Mouse (Mus musculus): ENCODE measurements around the gene Krtap3-2. TPM values are rescaled to one million over a fixed set of nuclear protein-coding genes. Genes with fewer than 3 reads are reported as not detected.

Gene Krtap3-2
- total and polyA plus RNA-seq, 2 experiments: not detected

GRCm38 (mm10) chr11:99562580-99562979, 5.9 kb upstream of the Krtap3-2 start:
- H3K27me3 ChIP-seq (ENCODE audit: control insufficient read depth, insufficient read depth, low read length): peaks cover 6% of the 10 kb centered on the region; the same call in 1 of the 2 replicates
- H3K27ac ChIP-seq (replicated peaks; ENCODE audit: insufficient read depth, low read depth, low read length): no peak overlapping the region
- 80% methylated on average over 6 of the region's 6 CpGs for WGBS
- no peak overlapping the region for H3K9ac ChIP-seq (ENCODE audit: low read depth, low read length)
- DNase-seq (ENCODE audit: extremely low read depth, low read depth, low spot score): no peak
- H3K4me1 ChIP-seq (ENCODE audit: control insufficient read depth, insufficient read depth, low read length): no peaks in the 10 kb centered on the region
- H3K4me3 ChIP-seq (ENCODE audit: insufficient read depth, low read depth, low read length): no peak overlapping the region
- H3K79me2 ChIP-seq (ENCODE audit: control insufficient read depth, insufficient read depth, low read length): no peaks in the 10 kb centered on the region
- H3K36me3 ChIP-seq (ENCODE audit: control insufficient read depth, insufficient read depth, low read length): no peaks in the 10 kb centered on the region
- TF ChIP-seq POLR2A (IDR thresholded peaks at IDR 0.05; ENCODE audit: extremely low read depth, insufficient read depth, low read length) (no peak), CTCF (IDR thresholded peaks at IDR 0.05; ENCODE audit: low read depth, low read length) (no peak)

GRCm38 (mm10) chr11:99559366-99559765, 2.7 kb upstream of the Krtap3-2 start, which contains the start of gene Gm11939:
Gene Gm11939 (minus strand): TSS chr11:99559466.
- WGBS: 83% methylated on average over 9 of the region's 9 CpGs
- TF ChIP-seq POLR2A (IDR thresholded peaks at IDR 0.05; ENCODE audit: extremely low read depth, insufficient read depth, low read length) (no peak), CTCF (IDR thresholded peaks at IDR 0.05; ENCODE audit: low read depth, low read length) (no peak)
- no peak within 1 kb of the TSS for H3K9ac ChIP-seq (ENCODE audit: low read depth, low read length)
- DNase-seq (ENCODE audit: extremely low read depth, low read depth, low spot score): no peak
- H3K4me3 ChIP-seq (ENCODE audit: insufficient read depth, low read depth, low read length): no peak within 1 kb of the TSS
- H3K27me3 ChIP-seq (ENCODE audit: control insufficient read depth, insufficient read depth, low read length): peaks cover 2% of the 10 kb centered on the region; the same call in 1 of the 2 replicates
- no peaks in the 10 kb centered on the region for H3K36me3 ChIP-seq (ENCODE audit: control insufficient read depth, insufficient read depth, low read length)
- no peak within 1 kb of the TSS for H3K27ac ChIP-seq (replicated peaks; ENCODE audit: insufficient read depth, low read depth, low read length)
- H3K79me2 ChIP-seq (ENCODE audit: control insufficient read depth, insufficient read depth, low read length): no peaks in the 10 kb centered on the region
- H3K4me1 ChIP-seq (ENCODE audit: control insufficient read depth, insufficient read depth, low read length): no peaks in the 10 kb centered on the region

DNA sequence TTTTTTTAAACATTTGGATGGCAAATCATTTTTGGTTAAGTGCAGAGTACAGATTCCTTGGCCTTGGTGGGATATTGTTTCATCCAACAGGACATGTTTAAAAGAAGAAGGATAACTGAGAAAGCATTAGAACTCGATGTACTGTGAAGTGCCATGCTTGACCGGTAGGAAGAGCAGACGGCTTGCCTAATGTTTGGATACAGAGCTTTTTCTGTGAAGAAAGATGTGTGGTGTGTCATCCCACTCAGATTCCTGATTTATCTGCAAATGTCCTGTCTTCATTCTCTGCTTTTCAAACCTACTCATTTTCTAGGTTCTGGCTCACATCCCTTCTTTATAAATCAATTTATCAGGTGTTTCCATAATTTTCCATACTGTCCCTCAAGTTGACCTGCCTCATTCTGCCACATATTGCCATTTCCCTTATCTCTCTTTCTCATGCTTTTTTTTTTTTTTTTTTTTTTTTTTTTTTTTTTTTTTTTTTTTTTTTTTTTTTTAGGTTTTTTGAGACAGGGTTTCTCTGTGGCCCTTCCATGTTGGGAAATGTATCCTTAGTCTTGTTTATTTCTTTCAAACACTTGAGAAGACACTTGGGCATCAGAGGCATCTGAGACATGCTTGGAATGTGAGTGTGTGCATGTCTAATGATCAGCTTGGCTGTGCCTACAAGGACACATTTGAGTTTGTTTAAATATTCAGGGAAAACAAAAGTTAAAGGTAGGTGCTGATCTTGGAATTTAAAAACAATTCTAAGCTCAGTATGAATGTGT, 1.5 kb upstream of the Krtap3-2 start:
- DNase-seq (ENCODE audit: extremely low read depth, low read depth, low spot score): no peak
- no peaks in the 10 kb centered on the region for H3K4me1 ChIP-seq (ENCODE audit: control insufficient read depth, insufficient read depth, low read length)
- no peak overlapping the region for H3K9ac ChIP-seq (ENCODE audit: low read depth, low read length)
- peaks cover 2% of the 10 kb centered on the region; the same call in 1 of the 2 replicates for H3K27me3 ChIP-seq (ENCODE audit: control insufficient read depth, insufficient read depth, low read length)
- H3K36me3 ChIP-seq (ENCODE audit: control insufficient read depth, insufficient read depth, low read length): no peaks in the 10 kb centered on the region
- H3K79me2 ChIP-seq (ENCODE audit: control insufficient read depth, insufficient read depth, low read length): no peaks in the 10 kb centered on the region
- H3K27ac ChIP-seq (replicated peaks; ENCODE audit: insufficient read depth, low read depth, low read length): no peak overlapping the region
- H3K4me3 ChIP-seq (ENCODE audit: insufficient read depth, low read depth, low read length): no peak overlapping the region
- no peak for TF ChIP-seq POLR2A (IDR thresholded peaks at IDR 0.05; ENCODE audit: extremely low read depth, insufficient read depth, low read length)
- TF ChIP-seq CTCF (IDR thresholded peaks at IDR 0.05; ENCODE audit: low read depth, low read length): no peak
- WGBS: 77% methylated on average over 3 of the region's 3 CpGs

GRCm38 (mm10) chr11:99556195-99556594, 458 bp downstream of the Krtap3-2 start:
- Histone ChIP-seq H3K79me2 (ENCODE audit: control insufficient read depth, insufficient read depth, low read length) (no peaks in the 10 kb centered on the region), H3K27me3 (ENCODE audit: control insufficient read depth, insufficient read depth, low read length) (no peaks in the 10 kb centered on the region), H3K9ac (ENCODE audit: low read depth, low read length) (no peak overlapping the region), H3K4me3 (ENCODE audit: insufficient read depth, low read depth, low read length) (no peak overlapping the region), H3K27ac (replicated peaks; ENCODE audit: insufficient read depth, low read depth, low read length) (no peak overlapping the region), H3K4me1 (ENCODE audit: control insufficient read depth, insufficient read depth, low read length) (no peaks in the 10 kb centered on the region), H3K36me3 (ENCODE audit: control insufficient read depth, insufficient read depth, low read length) (no peaks in the 10 kb centered on the region)
- TF ChIP-seq POLR2A (IDR thresholded peaks at IDR 0.05; ENCODE audit: extremely low read depth, insufficient read depth, low read length) (no peak), CTCF (IDR thresholded peaks at IDR 0.05; ENCODE audit: low read depth, low read length) (no peak)
- DNase-seq (ENCODE audit: extremely low read depth, low read depth, low spot score): no peak
- 89% methylated on average over 2 of the region's 2 CpGs for WGBS

DNA sequence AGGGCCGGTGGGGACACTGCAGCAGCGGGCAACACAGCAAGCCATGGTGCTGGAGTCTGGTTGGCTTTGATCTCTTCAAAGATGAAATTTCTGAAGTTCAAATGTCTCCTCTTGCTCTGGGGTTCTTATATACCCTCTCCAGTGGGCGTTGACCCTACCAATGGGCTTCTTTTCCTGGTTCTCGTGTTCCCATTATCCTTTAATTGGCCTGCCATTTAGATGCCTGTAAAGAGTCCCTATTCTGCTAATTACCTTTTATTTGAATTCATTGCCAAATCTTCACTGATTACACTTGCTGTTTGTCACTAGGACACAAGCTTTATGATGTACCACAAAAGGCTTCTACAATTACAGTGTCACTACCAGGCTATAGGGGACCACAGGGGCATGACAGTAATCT, 5.9 kb downstream of the Krtap3-2 start, which contains the start of gene Krtap3-3:
Gene Krtap3-3, minus strand, starts transcription at position 101 of the 400 bp plus-strand sequence.
- DNase-seq (ENCODE audit: extremely low read depth, low read depth, low spot score): no peak
- no peaks in the 10 kb centered on the region for H3K79me2 ChIP-seq (ENCODE audit: control insufficient read depth, insufficient read depth, low read length)
- H3K9ac ChIP-seq (ENCODE audit: low read depth, low read length): no peak within 1 kb of the TSS
- 69% methylated on average over 4 of the region's 4 CpGs for WGBS
- no peaks in the 10 kb centered on the region for H3K4me1 ChIP-seq (ENCODE audit: control insufficient read depth, insufficient read depth, low read length)
- no peak within 1 kb of the TSS for H3K27ac ChIP-seq (replicated peaks; ENCODE audit: insufficient read depth, low read depth, low read length)
- H3K36me3 ChIP-seq (ENCODE audit: control insufficient read depth, insufficient read depth, low read length): no peaks in the 10 kb centered on the region
- TF ChIP-seq CTCF (IDR thresholded peaks at IDR 0.05; ENCODE audit: low read depth, low read length) (no peak), POLR2A (IDR thresholded peaks at IDR 0.05; ENCODE audit: extremely low read depth, insufficient read depth, low read length) (no peak)
- H3K27me3 ChIP-seq (ENCODE audit: control insufficient read depth, insufficient read depth, low read length): no peaks in the 10 kb centered on the region
- no peak within 1 kb of the TSS for H3K4me3 ChIP-seq (ENCODE audit: insufficient read depth, low read depth, low read length)

GRCm38 (mm10) chr11:99547892-99548291, 8.8 kb downstream of the Krtap3-2 start:
- 0 out of 2 replicates have a peak, but pooled peaks cover under 1% of the 10 kb centered on the region for H3K27me3 ChIP-seq (ENCODE audit: control insufficient read depth, insufficient read depth, low read length)
- no peaks in the 10 kb centered on the region for H3K79me2 ChIP-seq (ENCODE audit: control insufficient read depth, insufficient read depth, low read length)
- H3K4me3 ChIP-seq (ENCODE audit: insufficient read depth, low read depth, low read length): no peak overlapping the region
- no peaks in the 10 kb centered on the region for H3K4me1 ChIP-seq (ENCODE audit: control insufficient read depth, insufficient read depth, low read length)
- no peak for DNase-seq (ENCODE audit: extremely low read depth, low read depth, low spot score)
- no peak overlapping the region for H3K9ac ChIP-seq (ENCODE audit: low read depth, low read length)
- no peaks in the 10 kb centered on the region for H3K36me3 ChIP-seq (ENCODE audit: control insufficient read depth, insufficient read depth, low read length)
- TF ChIP-seq CTCF (IDR thresholded peaks at IDR 0.05; ENCODE audit: low read depth, low read length) (no peak), POLR2A (IDR thresholded peaks at IDR 0.05; ENCODE audit: extremely low read depth, insufficient read depth, low read length) (no peak)
- no peak overlapping the region for H3K27ac ChIP-seq (replicated peaks; ENCODE audit: insufficient read depth, low read depth, low read length)
